Mouse (Mus musculus): ENCODE measurements around the gene Mcts2.

GRCm38 (mm10) chr2:152661163-152661562 lies 25.7 kb upstream of the Mcts2 start:
- no peak for TF ChIP-seq POLR2A (IDR thresholded peaks at IDR 0.05; ENCODE audit: insufficient read depth, low read length)
- TF ChIP-seq EP300 (IDR thresholded peaks at IDR 0.05; ENCODE audit: insufficient read depth, low read depth, low read length): no peak

Measured in ES-Bruce4 (cell line).